Mouse (Mus musculus) adrenal gland, postnatal 36 days (tissue): ENCODE measurements at regions not wholly inside any gene's neighbourhood (a gene's known extent, or its start where the extent isn't known, plus 50 kb on each side); places are given as distances from the start of the nearest gene placed in this dataset.

Experiments
- DNase-seq, 2 experiments: peaks; one replicate each; pipeline ENCODE4 v3.0.0; 2021; ENCODE audit warnings: mixed read lengths in 1 of 2

GRCm38 (mm10) chr7:37096291-37096690, 398.4 kb downstream of the Tshz3 start:
- no peak for DNase-seq

GRCm38 (mm10) chr7:37098950-37099349, 401.0 kb downstream of the Tshz3 start:
- DNase-seq = no peak

GRCm38 (mm10) chr7:37104671-37105070, 406.8 kb downstream of the Tshz3 start:
- DNase-seq = no peak

GRCm38 (mm10) chr7:37111071-37111470, 413.2 kb downstream of the Tshz3 start:
- DNase-seq = no peak

- no peak for DNase-seq
Observed at GRCm38 (mm10) chr7:37120776-37121175, 422.9 kb downstream of the Tshz3 start.

GRCm38 (mm10) chr7:37140191-37140590, 442.3 kb downstream of the Tshz3 start:
- peak in 1 of 2 experiments; percentile 42 for DNase-seq

GRCm38 (mm10) chr7:37142780-37143179, 444.9 kb downstream of the Tshz3 start:
- no peak for DNase-seq

GRCm38 (mm10) chr7:37144303-37144702, 446.4 kb downstream of the Tshz3 start:
- DNase-seq = no peak

GRCm38 (mm10) chr7:37149711-37150110, 451.8 kb downstream of the Tshz3 start:
- DNase-seq = no peak

- no peak for DNase-seq
Observed at GRCm38 (mm10) chr7:37159801-37160200, 461.9 kb downstream of the Tshz3 start.

GRCm38 (mm10) chr7:37168883-37169282, 471.0 kb downstream of the Tshz3 start:
- DNase-seq = no peak

GRCm38 (mm10) chr7:37175746-37176145, 477.8 kb downstream of the Tshz3 start:
- DNase-seq = no peak

GRCm38 (mm10) chr7:37178256-37178655, 480.3 kb downstream of the Tshz3 start:
- DNase-seq = no peak

- no peak for DNase-seq
Observed at GRCm38 (mm10) chr7:37179907-37180306, 482.0 kb downstream of the Tshz3 start.

GRCm38 (mm10) chr7:37180416-37180815, 482.5 kb downstream of the Tshz3 start:
- no peak for DNase-seq

GRCm38 (mm10) chr7:37181109-37181508, 483.2 kb downstream of the Tshz3 start:
- no peak for DNase-seq

- no peak for DNase-seq
Observed at GRCm38 (mm10) chr7:37192536-37192935, 494.6 kb downstream of the Tshz3 start.

GRCm38 (mm10) chr7:37204800-37205199, 506.9 kb downstream of the Tshz3 start:
- no peak for DNase-seq

GRCm38 (mm10) chr7:37208305-37208704, 510.4 kb downstream of the Tshz3 start:
- DNase-seq = no peak

- DNase-seq = no peak
Observed at GRCm38 (mm10) chr7:37213751-37214181, 515.8 kb downstream of the Tshz3 start.

GRCm38 (mm10) chr7:37215498-37215897, 517.6 kb downstream of the Tshz3 start:
- no peak for DNase-seq

GRCm38 (mm10) chr7:37220476-37220875, 522.6 kb downstream of the Tshz3 start:
- DNase-seq = no peak

- DNase-seq = no peak
Observed at GRCm38 (mm10) chr7:37226423-37226822, 528.5 kb downstream of the Tshz3 start.

- DNase-seq = no peak
Observed at GRCm38 (mm10) chr7:37230641-37231347, 532.9 kb downstream of the Tshz3 start.
